Mouse (Mus musculus) liver, adult (tissue): Measurements from ENCODE around the gene Nme3.

Experiments
- GATA4 ChIP-seq: IDR thresholded peaks from 2 replicates; pipeline ENCODE4 v1.6.1; 2014; ENCODE audit warnings: mild to moderate bottlenecking, low read length; ENCODE audit not compliant: insufficient replicate concordance

Nme3 gene

DNA sequence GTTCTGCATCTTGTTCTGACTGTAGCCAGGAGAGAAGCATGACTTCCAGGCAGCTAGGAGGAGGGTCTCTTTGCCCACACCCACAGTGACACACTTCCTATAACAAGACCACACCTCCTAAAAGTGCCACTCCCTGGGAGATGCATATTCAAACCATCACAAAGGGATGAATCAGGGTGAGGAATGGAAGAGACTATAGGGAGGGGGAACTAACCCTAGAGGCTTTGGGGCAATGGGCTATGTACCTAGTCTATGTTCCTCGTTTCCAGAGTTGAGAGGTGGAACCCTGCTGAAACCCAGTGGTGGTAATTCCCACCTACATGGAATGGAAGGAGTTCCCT is 21.9 kb upstream of the Nme3 start:
- no peak for TF ChIP-seq GATA4

- no peak for TF ChIP-seq GATA4
Observed at GRCm38 (mm10) chr17:24874989-24875388, 21.3 kb upstream of the Nme3 start.

DNA sequence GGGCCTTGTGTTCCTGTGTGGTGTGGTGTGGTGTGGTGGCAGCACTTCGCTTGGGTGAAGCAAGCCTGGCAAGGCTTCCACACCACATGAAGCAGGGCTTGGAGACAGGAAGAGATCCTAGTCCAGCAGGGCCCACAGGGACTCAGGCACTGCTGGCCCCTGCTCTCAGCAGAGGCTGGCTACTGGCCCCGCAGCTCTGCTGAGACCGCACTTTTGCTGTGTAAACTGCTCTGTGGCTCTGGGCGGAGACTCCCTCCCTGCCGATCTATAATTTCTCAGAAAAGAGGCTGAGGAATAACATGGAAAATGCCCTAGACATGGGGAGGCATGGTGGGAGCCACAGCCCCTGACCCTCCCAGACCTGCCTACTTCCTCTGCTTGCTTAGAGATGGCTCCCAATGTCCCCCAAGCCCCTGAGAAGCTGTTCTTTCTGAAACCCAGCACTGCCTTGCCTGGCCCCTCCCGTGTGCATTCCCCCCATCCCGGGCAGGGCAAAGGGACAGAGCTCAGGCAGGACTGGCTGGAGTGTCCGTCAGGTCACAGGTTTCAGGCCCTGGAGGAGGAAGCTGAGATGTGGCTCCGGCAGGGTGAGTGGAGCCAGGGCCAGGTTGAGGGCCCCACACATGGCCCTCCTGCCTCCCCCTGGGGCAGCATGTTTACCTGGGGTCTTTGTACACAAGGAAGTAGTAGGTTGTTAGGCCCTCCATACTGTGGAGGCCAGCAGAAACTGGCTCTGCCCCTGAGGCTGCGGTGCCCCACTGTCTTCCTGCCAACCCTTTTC is 18.8 kb upstream of the Nme3 start:
- no peak for TF ChIP-seq GATA4

- TF ChIP-seq GATA4: no peak
Observed at GRCm38 (mm10) chr17:24878117-24878397, 18.2 kb upstream of the Nme3 start.

DNA sequence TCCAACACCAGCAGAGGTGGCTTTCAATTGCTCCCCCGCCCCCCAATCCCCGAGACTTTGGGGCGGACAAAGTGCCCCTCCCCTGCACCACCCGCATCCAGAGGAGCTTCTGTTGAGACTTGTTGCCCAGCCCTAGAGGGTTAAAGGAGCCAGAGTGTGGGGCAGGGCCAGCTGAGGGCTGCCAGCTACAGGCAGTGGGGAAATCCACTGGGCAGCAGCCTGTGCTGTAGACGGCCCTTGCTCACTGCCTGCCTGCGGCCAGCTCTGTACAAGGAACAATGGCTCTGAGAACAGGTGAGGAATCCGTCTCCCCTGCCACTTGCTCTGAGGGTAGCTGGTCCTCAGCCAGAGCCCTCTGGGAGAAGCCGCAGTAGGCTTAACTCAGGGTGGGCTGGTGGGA is 17.8 kb upstream of the Nme3 start:
- no peak for TF ChIP-seq GATA4

- no peak for TF ChIP-seq GATA4
Observed at GRCm38 (mm10) chr17:24881738-24882440, 14.4 kb upstream of the Nme3 start.

DNA sequence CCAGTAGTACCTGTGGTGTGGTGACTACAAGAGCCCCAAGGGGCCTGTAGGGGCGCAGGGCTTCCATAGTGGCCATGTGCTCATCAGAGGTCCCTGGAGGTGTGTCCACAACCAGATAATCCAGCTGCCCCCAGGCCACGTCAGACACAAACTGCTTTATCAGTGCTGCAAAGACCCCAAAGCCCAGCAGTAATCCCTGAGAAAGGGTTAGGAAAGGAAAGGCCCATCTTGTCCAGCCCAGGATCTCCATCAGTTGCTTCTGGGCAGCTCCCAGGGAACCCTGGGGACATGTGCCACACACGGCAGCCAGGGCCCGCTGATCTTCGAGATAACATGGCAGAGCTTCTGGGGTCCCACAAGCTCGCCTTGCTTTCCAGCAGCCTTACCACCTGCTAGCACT is 11.9 kb upstream of the Nme3 start:
- no peak for TF ChIP-seq GATA4

- TF ChIP-seq GATA4: no peak
Observed at GRCm38 (mm10) chr17:24885356-24886133, 10.8 kb upstream of the Nme3 start.

GRCm38 (mm10) chr17:24886134-24886931 is 10.0 kb upstream of the Nme3 start, which contains the start of the genes Nubp2 and Spsb3:
Gene Nubp2, minus strand, starts transcription at chr17:24886349.
Gene Spsb3, plus strand, starts transcription at chr17:24886643.
- TF ChIP-seq GATA4: no peak; the same call in 1 of the 2 replicates

- TF ChIP-seq GATA4: no peak
Observed at GRCm38 (mm10) chr17:24886932-24887271, 9.4 kb upstream of the Nme3 start.

DNA sequence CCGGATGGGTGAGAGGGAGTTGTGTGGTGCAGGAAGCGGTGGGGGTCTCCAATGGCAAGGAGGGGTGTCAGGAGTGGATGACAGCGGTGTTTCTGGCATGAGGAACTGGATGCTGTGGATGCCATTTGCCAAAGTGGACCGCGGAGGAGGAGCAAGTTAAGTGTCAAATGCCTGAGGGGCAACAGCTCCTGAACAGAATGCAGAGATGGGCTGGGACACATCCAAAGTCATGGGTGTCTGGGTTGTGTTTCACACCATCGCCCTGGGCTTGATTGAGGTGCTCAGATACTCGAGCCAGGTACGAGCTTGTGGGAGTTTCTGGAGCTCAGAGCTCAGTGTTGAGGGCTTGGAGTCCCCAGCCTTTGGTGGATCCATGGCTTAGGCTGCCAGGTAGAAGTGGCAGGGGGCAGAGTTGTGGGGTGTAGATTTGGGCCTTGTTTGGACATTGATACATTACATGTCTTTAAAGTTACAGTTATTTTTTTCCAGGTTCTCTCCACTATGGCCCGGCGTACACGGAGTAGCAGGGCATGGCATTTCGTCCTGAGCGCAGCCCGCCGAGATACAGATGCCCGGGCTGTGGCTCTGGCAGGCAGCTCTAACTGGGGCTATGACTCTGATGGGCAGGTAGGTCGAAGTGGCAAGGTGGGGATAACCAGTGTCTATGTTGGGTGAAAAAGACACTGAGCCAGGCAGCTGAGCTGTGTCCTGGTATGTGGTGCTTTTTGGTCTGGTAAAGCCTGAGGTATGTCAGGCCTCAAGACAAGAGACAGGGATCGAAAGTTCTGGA is 8.8 kb upstream of the Nme3 start:
- no peak for TF ChIP-seq GATA4

DNA sequence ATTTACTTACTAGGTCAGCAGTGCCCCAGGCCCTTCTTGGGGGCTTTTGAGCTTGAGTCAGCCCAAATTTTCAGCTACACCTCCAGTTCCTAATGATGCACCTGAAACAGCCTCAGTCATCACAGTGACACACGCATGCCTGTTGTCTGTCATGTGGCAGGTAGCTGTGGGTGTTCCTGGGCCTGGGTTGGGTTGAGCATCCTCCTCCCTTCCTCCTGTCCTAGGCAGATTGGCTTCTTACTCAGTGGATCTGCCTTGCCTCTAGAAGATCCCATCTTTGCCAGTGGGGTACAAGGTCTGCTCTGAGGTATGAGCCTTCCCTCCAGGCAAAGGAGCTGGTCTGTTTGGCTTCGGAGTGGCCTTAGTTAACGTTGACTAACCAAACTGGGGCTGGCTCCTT is 7.4 kb upstream of the Nme3 start:
- no peak for TF ChIP-seq GATA4

DNA sequence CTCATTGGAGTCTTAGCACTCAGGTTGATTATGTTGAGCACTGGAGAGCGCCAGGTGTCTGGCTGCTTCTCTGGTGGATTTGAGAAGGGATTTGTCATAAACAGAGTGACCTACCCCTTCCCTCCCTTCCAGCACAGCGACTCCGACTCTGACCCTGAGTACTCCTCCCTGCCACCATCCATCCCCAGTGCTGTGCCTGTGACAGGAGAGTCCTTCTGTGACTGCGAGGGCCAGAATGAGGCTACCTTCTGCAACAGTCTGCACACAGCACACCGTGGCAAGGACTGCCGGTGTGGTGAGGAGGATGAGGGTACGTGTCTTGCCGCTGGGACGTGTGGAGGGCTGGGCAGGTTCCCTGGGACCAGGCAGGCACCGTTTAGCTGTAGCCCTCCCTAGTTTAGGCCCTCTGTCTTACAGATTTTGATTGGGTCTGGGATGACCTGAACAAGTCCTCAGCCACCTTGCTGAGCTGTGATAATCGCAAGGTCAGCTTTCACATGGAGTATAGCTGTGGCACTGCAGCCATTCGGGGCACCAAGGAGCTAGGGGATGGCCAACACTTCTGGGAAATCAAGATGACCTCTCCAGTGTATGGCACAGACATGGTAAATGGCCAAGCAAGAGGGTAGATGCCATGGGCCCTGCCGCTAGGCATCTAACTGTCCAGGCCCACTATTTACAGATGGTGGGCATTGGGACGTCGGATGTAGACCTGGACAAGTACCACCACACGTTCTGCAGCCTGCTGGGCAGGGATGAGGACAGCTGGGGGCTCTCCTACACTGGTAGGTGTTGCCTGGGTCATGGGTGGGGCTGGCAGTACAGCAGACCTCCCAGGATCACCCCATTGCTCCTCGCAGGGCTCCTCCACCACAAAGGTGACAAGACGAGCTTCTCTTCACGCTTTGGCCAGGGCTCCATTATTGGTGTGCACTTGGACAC is 5.9 kb upstream of the Nme3 start:
- TF ChIP-seq GATA4: no peak

GRCm38 (mm10) chr17:24891321-24891720 is 5.0 kb upstream of the Nme3 start:
- TF ChIP-seq GATA4: no peak

DNA sequence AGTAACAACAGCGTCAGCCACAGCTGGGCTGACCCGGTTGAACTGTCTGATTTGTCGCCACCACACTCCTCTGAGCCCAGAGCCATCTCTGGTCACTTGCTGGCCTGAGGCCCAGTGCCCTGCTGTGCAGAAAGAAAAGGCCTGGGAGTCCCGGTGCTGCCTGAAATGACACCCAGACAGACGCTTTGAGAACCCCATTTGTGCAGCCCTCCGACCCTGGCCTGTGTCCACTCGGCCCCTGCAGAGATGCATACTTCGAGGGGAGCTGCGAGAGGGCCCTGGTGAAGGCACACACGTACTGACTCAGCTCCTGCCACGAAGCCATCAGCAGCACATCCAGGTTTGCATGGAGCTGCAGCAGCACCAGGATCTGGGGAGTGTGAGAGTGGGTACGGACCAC is 3.5 kb upstream of the Nme3 start:
- TF ChIP-seq GATA4: no peak
